Mouse (Mus musculus) forebrain, embryonic 11.5 days (tissue): ENCODE data around the gene Gpx5. TPM values are rescaled to one million over a fixed set of nuclear protein-coding genes. Genes with fewer than 3 reads are reported as not detected.
"Not testable (repeated sequence)": the region's sequence is repeated elsewhere in the genome, so short reads cannot be mapped to it uniquely, and the experiment has no call there.

Source experiments
- ATAC-seq: fragments of 200-750 bp; cut with Nextera tagmentation; replicated peaks from 2 replicates; pipeline ENCODE4 v1.8.0; 2017; ENCODE audit warnings: moderate TSS enrichment; ENCODE audit not compliant: low FRiP score
- DNase-seq: peaks from one replicate; pipeline ENCODE4 v3.0.0-alpha.2; 2017; ENCODE audit warnings: low spot score
- H3K27ac ChIP-seq: fragments of 300-500 bp; sonication (generic); 2 replicates; pipeline ENCODE4 v1.5.1; 2014; ENCODE audit warnings: low read depth, low read length
- H3K27me3 ChIP-seq: fragments of 300-500 bp; sonication (generic); 2 replicates; pipeline ENCODE4 v1.6.1; 2014; ENCODE audit warnings: mild to moderate bottlenecking, low read length, mixed read lengths; ENCODE audit not compliant: control insufficient read depth, insufficient read depth
- H3K36me3 ChIP-seq: fragments of 300-500 bp; sonication (generic); 2 replicates; pipeline ENCODE4 v1.6.1; 2014; ENCODE audit warnings: mild to moderate bottlenecking, low read length, moderate library complexity, mixed read lengths; ENCODE audit not compliant: control insufficient read depth, insufficient read depth
- H3K4me1 ChIP-seq: fragments of 300-500 bp; sonication (generic); replicated peaks from 2 replicates; pipeline ENCODE4 v1.6.1; 2014; ENCODE audit warnings: low read length, mixed read lengths; ENCODE audit not compliant: control insufficient read depth, insufficient read depth
- H3K4me2 ChIP-seq: fragments of 300-500 bp; sonication (generic); 2 replicates; pipeline ENCODE4 v1.6.1; 2014; ENCODE audit warnings: low read depth, mild to moderate bottlenecking, low read length, moderate library complexity, mixed read lengths; ENCODE audit not compliant: severe bottlenecking
- H3K4me3 ChIP-seq: fragments of 300-500 bp; sonication (generic); 2 replicates; pipeline ENCODE4 v1.5.1; 2014; ENCODE audit warnings: low read depth, low read length
- H3K9ac ChIP-seq: fragments of 300-500 bp; sonication (generic); 2 replicates; pipeline ENCODE4 v1.6.1; 2014; ENCODE audit warnings: low read length
- H3K9me3 ChIP-seq: fragments of 300-500 bp; sonication (generic); 2 replicates; pipeline ENCODE4 v1.6.1; 2016; ENCODE audit warnings: low read length, mixed read lengths; ENCODE audit not compliant: control insufficient read depth
- WGBS: fragments of 180-500 bp; shearing (Covaris S2); extraction: QIAGEN DNeasy Blood & Tissue Kit; methylation state at CpG from one replicate; pipeline ENCODE4 v1.1.7; 2014; 5-methylcytosine and 5-hydroxymethylcytosine counted together
- polyA plus RNA-seq: library from polyadenylated mRNA; unstranded; fragments of >200 nt; fragmentation: Nextera tagmentation; extraction: Ambion mirVana; gene quantifications from 2 replicates; pipeline ENCODE4 v1.2.1, GENCODE M21; 2014

The Gpx5 gene
- polyA plus RNA-seq, 1 experiment from 2014 or later: not detected

- Histone ChIP-seq H3K4me2 (no peak overlapping the region), H3K9ac (no peak overlapping the region), H3K27ac (no peak overlapping the region), H3K36me3 (no peaks in the 10 kb centered on the region), H3K4me1 (no peaks in the 10 kb centered on the region), H3K4me3 (no peak overlapping the region), H3K27me3 (no peaks in the 10 kb centered on the region), H3K9me3 (no peaks in the 10 kb centered on the region)
- ATAC-seq (no peak), DNase-seq (no peak)
- WGBS: 18% methylated on average over 4 of the region's 4 CpGs
Measured at GRCm38 (mm10) chr13:21249022-21249421, 43.5 kb downstream of the Gpx5 start.

- 79% methylated on average over 2 of the region's 2 CpGs for WGBS
- no peak overlapping the region for H3K4me3 ChIP-seq
- no peak for DNase-seq
- H3K9ac ChIP-seq: no peak overlapping the region
- no peaks in the 10 kb centered on the region for H3K36me3 ChIP-seq
- no peaks in the 10 kb centered on the region; the same call in 1 of the 2 replicates for H3K4me1 ChIP-seq
- no peak for ATAC-seq
- no peak overlapping the region for H3K4me2 ChIP-seq
- no peak overlapping the region for H3K27ac ChIP-seq
- no peaks in the 10 kb centered on the region for H3K9me3 ChIP-seq
- no peaks in the 10 kb centered on the region; the same call in 1 of the 2 replicates for H3K27me3 ChIP-seq
Measured at GRCm38 (mm10) chr13:21246276-21246675, 46.3 kb downstream of the Gpx5 start.

- not testable (repeated sequence) for H3K4me3 ChIP-seq, H3K4me1 ChIP-seq, H3K4me2 ChIP-seq, H3K27me3 ChIP-seq, ATAC-seq, H3K9ac ChIP-seq, H3K27ac ChIP-seq, DNase-seq, H3K36me3 ChIP-seq, H3K9me3 ChIP-seq
- WGBS: 38% methylated on average over 1 of the region's 1 CpGs
Measured at GRCm38 (mm10) chr13:21244967-21245366, 47.6 kb downstream of the Gpx5 start.

- H3K27ac ChIP-seq: no peak overlapping the region
- H3K27me3 ChIP-seq: no peaks in the 10 kb centered on the region; the same call in 1 of the 2 replicates
- DNase-seq (no peak), ATAC-seq (no peak)
- 84% methylated on average over 5 of the region's 5 CpGs for WGBS
- H3K36me3 ChIP-seq: no peaks in the 10 kb centered on the region
- H3K9me3 ChIP-seq: no peaks in the 10 kb centered on the region
- H3K4me1 ChIP-seq: no peaks in the 10 kb centered on the region; the same call in 1 of the 2 replicates
- no peak overlapping the region for H3K9ac ChIP-seq
- H3K4me3 ChIP-seq: no peak overlapping the region
- no peak overlapping the region for H3K4me2 ChIP-seq
Measured at GRCm38 (mm10) chr13:21244089-21244488, 48.4 kb downstream of the Gpx5 start.

- Histone ChIP-seq H3K4me2 (peak overlapping the region; percentile 35), H3K36me3 (no peaks in the 10 kb centered on the region), H3K9me3 (no peaks in the 10 kb centered on the region), H3K4me1 (no peaks in the 10 kb centered on the region; the same call in 1 of the 2 replicates), H3K9ac (no peak overlapping the region), H3K4me3 (no peak overlapping the region; the same call in 1 of the 2 replicates), H3K27me3 (no peaks in the 10 kb centered on the region; the same call in 1 of the 2 replicates), H3K27ac (no peak overlapping the region)
- 19% methylated on average over 13 of the region's 13 CpGs for WGBS
- no peak for DNase-seq
- ATAC-seq: no peak
Measured at GRCm38 (mm10) chr13:21243196-21243595, 49.3 kb downstream of the Gpx5 start.

- Histone ChIP-seq H3K4me3 (no peak overlapping the region; the same call in 1 of the 2 replicates), H3K4me1 (no peaks in the 10 kb centered on the region; the same call in 1 of the 2 replicates), H3K27me3 (no peaks in the 10 kb centered on the region; the same call in 1 of the 2 replicates), H3K9me3 (no peaks in the 10 kb centered on the region), H3K27ac (no peak overlapping the region), H3K4me2 (peak overlapping the region; percentile 35), H3K36me3 (no peaks in the 10 kb centered on the region), H3K9ac (no peak overlapping the region; the same call in 1 of the 2 replicates)
- ATAC-seq (no peak), DNase-seq (peak; percentile 69)
- 4% methylated on average over 16 of the region's 16 CpGs for WGBS
Measured at GRCm38 (mm10) chr13:21242408-21243125, 50.0 kb downstream of the Gpx5 start.

- Histone ChIP-seq H3K4me2 (no peak overlapping the region), H3K9me3 (no peaks in the 10 kb centered on the region), H3K27ac (no peak overlapping the region), H3K4me3 (no peak overlapping the region), H3K36me3 (no peaks in the 10 kb centered on the region), H3K4me1 (no peaks in the 10 kb centered on the region; the same call in 1 of the 2 replicates), H3K9ac (no peak overlapping the region), H3K27me3 (no peaks in the 10 kb centered on the region; the same call in 1 of the 2 replicates)
- 6% methylated on average over 7 of the region's 7 CpGs for WGBS
- DNase-seq (peak; percentile 80), ATAC-seq (peak; percentile 70)
Measured at GRCm38 (mm10) chr13:21240788-21241187, 51.7 kb downstream of the Gpx5 start.

GRCm38 (mm10) chr13:21237161-21237560 lies 55.4 kb downstream of the Gpx5 start:
- Histone ChIP-seq H3K4me2 (no peak overlapping the region), H3K9me3 (no peaks in the 10 kb centered on the region), H3K9ac (no peak overlapping the region), H3K27ac (no peak overlapping the region), H3K4me3 (no peak overlapping the region), H3K27me3 (no peaks in the 10 kb centered on the region), H3K4me1 (no peaks in the 10 kb centered on the region), H3K36me3 (no peaks in the 10 kb centered on the region)
- WGBS: 76% methylated on average over 6 of the region's 6 CpGs
- DNase-seq (no peak), ATAC-seq (no peak)

GRCm38 (mm10) chr13:21236714-21237113 lies 55.8 kb downstream of the Gpx5 start:
- no peaks in the 10 kb centered on the region for H3K27me3 ChIP-seq
- no peak for DNase-seq
- no peak overlapping the region for H3K27ac ChIP-seq
- WGBS: 65% methylated on average over 2 of the region's 2 CpGs
- H3K9me3 ChIP-seq: no peaks in the 10 kb centered on the region
- no peak overlapping the region for H3K4me3 ChIP-seq
- no peaks in the 10 kb centered on the region for H3K36me3 ChIP-seq
- H3K4me2 ChIP-seq: no peak overlapping the region
- no peak for ATAC-seq
- no peak overlapping the region for H3K9ac ChIP-seq
- H3K4me1 ChIP-seq: no peaks in the 10 kb centered on the region
